Mouse (Mus musculus): Measurements from ENCODE around the gene Mfn2. TPM values are rescaled to one million over a fixed set of nuclear protein-coding genes. Genes with fewer than 3 reads are reported as not detected.

Gene Mfn2
- polyA plus RNA-seq (2015; fragmentation: Nextera tagmentation; extraction: Ambion mirVana), result 17.7 and 21.0 TPM in 2 replicates

DNA sequence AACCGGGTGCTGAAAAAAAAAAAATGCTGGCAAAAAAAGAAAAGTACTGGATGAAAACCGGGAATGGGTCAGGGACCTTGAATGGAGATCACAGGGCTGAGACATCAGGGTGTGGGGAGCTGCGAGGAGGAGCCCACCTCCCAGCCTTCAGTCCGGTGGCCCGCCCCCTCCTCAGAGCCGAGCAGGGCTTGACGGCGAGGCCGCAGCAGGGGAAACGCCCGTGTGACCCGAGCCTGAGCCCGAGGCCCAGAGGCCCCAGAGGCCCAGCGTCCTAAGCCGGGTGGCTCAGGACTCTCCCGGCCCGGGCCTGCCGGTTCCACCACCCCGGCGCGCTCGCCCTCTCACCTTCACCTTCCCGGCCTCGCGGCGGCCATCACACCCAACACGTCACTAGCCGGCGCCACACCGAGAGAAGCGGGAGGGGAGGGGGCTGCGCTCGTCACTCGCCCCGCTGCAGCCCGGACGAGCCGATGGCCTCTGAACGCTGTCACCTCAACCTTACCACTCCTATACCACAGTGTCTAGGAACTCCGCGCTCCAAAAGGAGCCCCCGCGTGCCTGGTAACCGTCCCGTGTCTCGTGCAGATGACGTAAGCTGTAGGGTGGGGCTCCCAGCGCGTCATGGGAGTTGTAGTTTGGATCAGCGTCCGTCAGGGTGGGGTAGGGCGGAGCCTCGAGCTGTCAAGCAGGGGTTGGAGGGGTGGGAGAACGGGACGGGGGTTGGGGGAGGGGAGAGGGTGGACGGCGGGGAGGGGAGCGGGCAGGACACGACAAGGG, at the start of gene Mfn2:
Gene Mfn2 (minus strand): TSS at position 392 of the 777 bp plus-strand sequence.
- Histone ChIP-seq H3K4me3 (replicated peaks) (peak within 1 kb of the TSS; percentile 95), H3K27me3 (no peaks in the 10 kb centered on the region), H3K9me3 (replicated peaks) (no peaks in the 10 kb centered on the region), H3K4me2 (peak within 1 kb of the TSS; percentile 84), H3K27ac (peak within 1 kb of the TSS; percentile 83), H3K4me1 (replicated peaks) (peaks cover 28% of the 10 kb centered on the region), H3K9ac (peak within 1 kb of the TSS; percentile 91), H3K36me3 (peaks cover 27% of the 10 kb centered on the region)
- ATAC-seq (ENCODE audit: low read depth) (peak; percentile 95), DNase-seq (peak; percentile 85)
- WGBS (ENCODE audit: insufficient replicate concordance), result under 1% methylated on average over 59 of the region's 59 CpGs

GRCm38 (mm10) chr4:147953590-147953989, 49.1 kb upstream of the Mfn2 start:
- ATAC-seq (ENCODE audit: low read depth) (no peak), DNase-seq (no peak)
- no peaks in the 10 kb centered on the region for H3K27me3 ChIP-seq
- no peak overlapping the region for H3K27ac ChIP-seq
- WGBS (ENCODE audit: insufficient replicate concordance), result 10% methylated on average over 4 of the region's 4 CpGs
- H3K4me3 ChIP-seq (replicated peaks), result no peak overlapping the region
- no peaks in the 10 kb centered on the region for H3K9me3 ChIP-seq (replicated peaks)
- H3K9ac ChIP-seq, result no peak overlapping the region
- no peak overlapping the region for H3K4me2 ChIP-seq
- H3K4me1 ChIP-seq (replicated peaks), result no peaks in the 10 kb centered on the region
- H3K36me3 ChIP-seq, result peaks cover 3% of the 10 kb centered on the region; the same call in 1 of the 2 replicates

DNA sequence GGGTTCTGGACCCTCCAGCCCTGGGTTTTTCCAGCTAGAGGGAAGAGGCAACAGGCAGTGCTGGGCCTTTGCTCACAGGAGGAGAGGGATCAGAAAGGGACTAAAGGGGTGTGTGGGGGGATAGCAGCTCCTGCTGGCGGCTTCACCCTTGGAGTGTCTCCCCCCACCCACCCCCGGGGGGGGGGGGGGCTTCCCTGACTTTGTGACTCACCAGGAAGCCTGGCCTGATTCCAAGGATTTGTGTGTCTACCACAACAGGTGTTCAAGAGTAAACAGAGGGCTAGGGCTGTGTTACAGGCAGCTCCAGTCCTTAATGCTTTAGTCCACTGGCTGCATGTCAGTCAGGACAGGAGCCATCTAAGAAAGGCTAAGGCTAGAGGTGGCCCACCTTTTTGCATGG, 43.0 kb upstream of the Mfn2 start:
- H3K27me3 ChIP-seq, result no peaks in the 10 kb centered on the region
- peaks cover 57% of the 10 kb centered on the region for H3K36me3 ChIP-seq
- H3K9ac ChIP-seq, result no peak overlapping the region
- H3K4me2 ChIP-seq, result no peak overlapping the region
- ATAC-seq (ENCODE audit: low read depth), result no peak
- H3K4me1 ChIP-seq (replicated peaks), result peaks cover 12% of the 10 kb centered on the region
- DNase-seq, result no peak
- no peak overlapping the region for H3K4me3 ChIP-seq (replicated peaks)
- H3K27ac ChIP-seq, result no peak overlapping the region
- H3K9me3 ChIP-seq (replicated peaks), result no peaks in the 10 kb centered on the region
- WGBS (ENCODE audit: insufficient replicate concordance), result 64% methylated on average over 2 of the region's 2 CpGs

- Histone ChIP-seq H3K4me2 (peak overlapping the region; percentile 100), H3K27me3 (no peaks in the 10 kb centered on the region), H3K27ac (no peak overlapping the region), H3K9ac (peak overlapping the region; percentile 93), H3K36me3 (peaks cover 52% of the 10 kb centered on the region), H3K9me3 (replicated peaks) (no peaks in the 10 kb centered on the region), H3K4me3 (replicated peaks) (peak overlapping the region; percentile 94), H3K4me1 (replicated peaks) (peaks cover 41% of the 10 kb centered on the region)
- DNase-seq, result no peak
- WGBS (ENCODE audit: insufficient replicate concordance), result 91% methylated on average over 1 of the region's 1 CpGs
- ATAC-seq (ENCODE audit: low read depth), result no peak
Observed at GRCm38 (mm10) chr4:147943005-147943404, 38.5 kb upstream of the Mfn2 start.

- H3K27me3 ChIP-seq, result peaks cover 6% of the 10 kb centered on the region
- DNase-seq (peak; percentile 57), ATAC-seq (ENCODE audit: low read depth) (peak; percentile 73)
- WGBS (ENCODE audit: insufficient replicate concordance), result 4% methylated on average over 85 of the region's 88 CpGs
- peaks cover 55% of the 10 kb centered on the region for H3K4me1 ChIP-seq (replicated peaks)
- H3K36me3 ChIP-seq, result peaks cover 36% of the 10 kb centered on the region
- no peaks in the 10 kb centered on the region for H3K9me3 ChIP-seq (replicated peaks)
- H3K4me3 ChIP-seq (replicated peaks), result peak overlapping the region; percentile 94
- peak overlapping the region; percentile 80 for H3K27ac ChIP-seq
- peak overlapping the region; percentile 93 for H3K9ac ChIP-seq
- peak overlapping the region; percentile 100 for H3K4me2 ChIP-seq
Observed at GRCm38 (mm10) chr4:147941045-147942020, 36.8 kb upstream of the Mfn2 start.

- H3K9me3 ChIP-seq (replicated peaks), result no peaks in the 10 kb centered on the region
- peak within 1 kb of the TSS; percentile 94 for H3K4me3 ChIP-seq (replicated peaks)
- peaks cover 29% of the 10 kb centered on the region for H3K36me3 ChIP-seq
- DNase-seq (peak; percentile 65), ATAC-seq (ENCODE audit: low read depth) (peak; percentile 81)
- peak within 1 kb of the TSS; percentile 80 for H3K27ac ChIP-seq
- peaks cover 8% of the 10 kb centered on the region for H3K27me3 ChIP-seq
- peaks cover 63% of the 10 kb centered on the region for H3K4me1 ChIP-seq (replicated peaks)
- peak within 1 kb of the TSS; percentile 100 for H3K4me2 ChIP-seq
- peak within 1 kb of the TSS; percentile 93 for H3K9ac ChIP-seq
- 1% methylated on average over 35 of the region's 35 CpGs for WGBS (ENCODE audit: insufficient replicate concordance)
Observed at GRCm38 (mm10) chr4:147940576-147941044, 36.1 kb upstream of the Mfn2 start, which contains the start of gene 2510039O18Rik. Gene 2510039O18Rik (plus strand): TSS chr4:147940895.

DNA sequence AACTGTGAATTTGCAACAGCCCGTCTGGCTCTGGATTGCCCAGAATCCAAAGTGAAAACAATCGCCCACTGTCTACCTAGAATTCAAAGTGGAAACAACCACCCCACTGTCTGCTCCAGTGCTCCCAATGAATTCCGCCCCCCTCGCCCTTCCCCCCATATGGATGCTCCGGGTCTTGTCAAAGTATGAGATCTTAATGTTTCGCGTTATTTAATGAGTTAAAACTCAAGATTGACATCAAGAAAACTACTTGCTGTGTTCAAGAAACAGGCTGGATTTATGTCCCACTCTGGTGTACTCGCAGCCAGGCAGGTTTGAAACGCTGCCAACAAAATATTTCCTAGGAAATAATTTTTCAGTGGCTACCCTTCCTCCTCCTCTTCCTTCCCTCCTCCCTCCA, 35.6 kb upstream of the Mfn2 start:
- Histone ChIP-seq H3K4me1 (replicated peaks) (peaks cover 68% of the 10 kb centered on the region), H3K4me3 (replicated peaks) (peak overlapping the region; percentile 94; the same call in 1 of the 2 replicates), H3K27ac (peak overlapping the region; percentile 23; the same call in 1 of the 2 replicates), H3K27me3 (peaks cover 8% of the 10 kb centered on the region), H3K9me3 (replicated peaks) (no peaks in the 10 kb centered on the region), H3K9ac (0 out of 2 replicates have a peak overlapping the region, but pooled peaks have one; percentile 17), H3K36me3 (peaks cover 24% of the 10 kb centered on the region), H3K4me2 (peak overlapping the region; percentile 45)
- no peak for ATAC-seq (ENCODE audit: low read depth)
- DNase-seq, result no peak
- WGBS (ENCODE audit: insufficient replicate concordance), result 56% methylated on average over 9 of the region's 9 CpGs

DNA sequence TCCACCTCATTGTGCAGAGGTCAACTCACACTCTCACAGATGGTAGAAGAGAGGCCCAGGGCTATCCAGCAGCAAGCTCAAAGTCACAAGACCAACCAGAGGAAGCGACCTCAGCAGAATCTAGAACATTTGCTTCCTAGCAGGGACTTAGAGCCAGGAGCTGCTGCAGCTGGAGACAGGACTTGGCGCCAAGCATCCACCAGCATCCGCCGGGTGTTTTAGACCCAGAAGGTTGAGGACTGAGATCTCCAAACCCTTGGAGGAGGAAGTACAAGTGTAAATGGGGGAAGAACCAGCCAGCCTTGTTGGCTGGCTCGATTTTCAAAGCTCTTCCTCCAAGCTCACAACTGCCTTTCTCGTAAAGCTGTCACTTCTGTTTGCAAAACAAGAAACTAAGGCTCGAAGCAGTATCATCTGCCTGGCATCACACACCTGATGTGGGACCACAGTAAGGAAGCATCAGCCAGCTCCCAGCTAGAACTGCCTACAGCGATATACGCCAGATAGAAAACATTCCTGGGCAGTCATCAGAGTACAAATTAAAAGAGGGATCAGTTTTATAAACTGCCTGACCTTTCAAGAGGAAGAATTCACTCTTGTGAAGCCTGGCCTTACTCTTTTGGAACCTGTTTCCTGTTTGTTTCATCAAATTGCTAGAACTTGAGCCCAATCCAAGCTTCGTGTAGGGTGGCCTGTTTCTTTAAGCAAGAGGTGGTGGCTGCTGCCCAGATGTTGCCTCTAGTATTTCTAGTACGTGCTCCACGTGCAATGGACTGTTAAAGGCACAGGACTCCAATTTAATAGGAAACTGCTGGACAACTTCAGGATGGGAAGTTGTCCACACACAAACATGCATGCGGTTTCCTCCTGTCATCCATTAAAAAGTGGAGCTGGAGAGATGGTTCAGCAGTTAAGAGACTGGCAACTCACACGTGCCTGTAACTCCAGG, 33.9 kb upstream of the Mfn2 start:
- H3K4me3 ChIP-seq (replicated peaks), result no peak overlapping the region
- peaks cover 78% of the 10 kb centered on the region for H3K4me1 ChIP-seq (replicated peaks)
- no peaks in the 10 kb centered on the region for H3K9me3 ChIP-seq (replicated peaks)
- no peak for DNase-seq
- H3K9ac ChIP-seq, result no peak overlapping the region
- ATAC-seq (ENCODE audit: low read depth), result no peak
- 41% methylated on average over 14 of the region's 14 CpGs for WGBS (ENCODE audit: insufficient replicate concordance)
- H3K36me3 ChIP-seq, result peaks cover 7% of the 10 kb centered on the region
- H3K4me2 ChIP-seq, result no peak overlapping the region
- peaks cover 8% of the 10 kb centered on the region for H3K27me3 ChIP-seq
- peak overlapping the region; percentile 36 for H3K27ac ChIP-seq

- Histone ChIP-seq H3K27me3 (peaks cover 8% of the 10 kb centered on the region), H3K4me3 (replicated peaks) (no peak overlapping the region), H3K4me1 (replicated peaks) (peaks cover 69% of the 10 kb centered on the region), H3K4me2 (no peak overlapping the region), H3K9ac (no peak overlapping the region), H3K9me3 (replicated peaks) (no peaks in the 10 kb centered on the region), H3K27ac (no peak overlapping the region), H3K36me3 (no peaks in the 10 kb centered on the region)
- ATAC-seq (ENCODE audit: low read depth) (no peak), DNase-seq (no peak)
- WGBS (ENCODE audit: insufficient replicate concordance), result 45% methylated on average over 5 of the region's 5 CpGs
Observed at GRCm38 (mm10) chr4:147937486-147937885, 33.0 kb upstream of the Mfn2 start.

DNA sequence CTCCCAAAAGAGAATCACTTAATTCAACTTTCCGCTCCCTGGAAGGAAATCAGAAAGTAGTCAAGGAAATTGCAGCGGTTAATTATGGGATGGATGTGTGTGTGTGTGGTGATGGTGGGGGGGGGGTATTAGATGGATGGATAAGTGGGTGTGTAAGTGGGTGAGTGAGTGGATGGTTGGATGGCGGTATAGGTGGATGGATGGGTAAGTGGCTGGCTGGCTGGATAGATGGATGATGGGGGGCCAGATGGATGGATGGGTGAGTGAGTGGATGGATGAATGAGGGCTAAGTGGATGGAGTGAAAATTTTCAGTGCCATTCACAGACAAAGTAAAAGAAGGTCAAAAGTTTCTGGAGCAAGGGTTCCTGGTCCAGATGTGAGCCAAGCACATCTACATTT, 32.5 kb upstream of the Mfn2 start:
- 38% methylated on average over 3 of the region's 3 CpGs for WGBS (ENCODE audit: insufficient replicate concordance)
- peaks cover 64% of the 10 kb centered on the region for H3K4me1 ChIP-seq (replicated peaks)
- no peak overlapping the region for H3K27ac ChIP-seq

More for the DNA sequence above, 32.5 kb upstream of the Mfn2 start:
- no peaks in the 10 kb centered on the region for H3K9me3 ChIP-seq (replicated peaks)
- peak overlapping the region; percentile 73; the same call in 1 of the 2 replicates for H3K9ac ChIP-seq
- peak overlapping the region; percentile 92 for H3K4me2 ChIP-seq
- ATAC-seq (ENCODE audit: low read depth) (no peak), DNase-seq (no peak)
- H3K36me3 ChIP-seq, result no peaks in the 10 kb centered on the region
- peak overlapping the region; percentile 69 for H3K4me3 ChIP-seq (replicated peaks)
- peaks cover 8% of the 10 kb centered on the region for H3K27me3 ChIP-seq
